Mouse (Mus musculus) heart, postnatal 25 days (tissue): ENCODE data around the gene Smap1. TPM values are rescaled to one million over a fixed set of nuclear protein-coding genes. Genes with fewer than 3 reads are reported as not detected.

Source experiments
- DNase-seq: peaks from one replicate; pipeline ENCODE4 v3.0.0; 2022; ENCODE audit warnings: low spot score
- intact Hi-C: fragments of 180-260 bp; cut with DNase I; formaldehyde crosslinking; loops from one replicate; pipeline ENCODE4 v1.15.1; 2025
- total RNA-seq, 2 experiments: library from RNA; stranded (reverse); gene quantifications; 2 replicates each; pipeline ENCODE4 v1.2.3; 2021

The Smap1 gene
- total RNA-seq, 2 experiments from 2014 or later, result 21.8 to 22.0 TPM

DNA sequence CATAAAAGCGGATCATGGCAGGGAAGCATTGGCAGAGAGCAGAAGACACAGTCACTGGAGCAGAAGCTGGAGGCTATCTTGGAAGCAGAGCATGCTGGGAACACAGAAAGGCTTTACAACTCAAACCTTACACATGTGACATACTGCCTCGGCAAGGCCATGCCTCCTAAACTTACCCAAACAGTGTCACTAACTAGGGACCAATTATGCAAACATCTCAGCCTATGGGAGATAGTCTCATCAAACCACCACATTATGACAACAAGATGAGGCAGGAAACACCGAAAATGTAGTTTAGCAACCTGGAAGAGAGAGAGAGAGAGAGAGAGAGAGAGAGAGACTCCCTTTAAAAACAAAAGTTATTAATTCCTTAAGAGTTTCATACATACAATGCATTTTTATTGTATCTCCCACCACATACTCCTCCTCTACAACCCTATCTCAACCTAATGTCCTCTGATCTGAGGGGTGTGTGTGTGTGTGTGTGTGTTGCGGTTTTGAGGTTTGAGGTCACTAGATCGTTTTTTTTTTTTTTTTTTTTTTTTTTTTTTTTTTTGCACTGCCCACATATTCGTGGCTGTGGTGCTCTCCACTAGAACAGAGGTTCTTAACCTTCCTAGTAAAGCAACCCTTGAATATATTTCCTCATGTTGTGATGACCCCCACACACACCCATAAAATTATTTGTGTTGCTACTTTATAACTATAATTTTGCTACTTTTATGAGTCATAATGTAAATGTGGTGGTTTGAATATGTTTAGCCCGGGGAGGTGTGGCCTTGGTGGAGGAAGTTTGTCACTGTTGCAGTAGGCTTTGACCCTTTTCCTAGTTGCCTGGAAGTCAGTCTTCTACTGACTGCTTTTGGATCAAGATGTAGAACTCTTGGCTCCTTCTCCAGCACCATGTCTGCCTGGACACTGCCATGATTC, 1.9 kb upstream of the Smap1 start:
- intact Hi-C loops, result loop anchor here (2.0 to 5.0 kb wide), 2 partner anchors 81 to 173 kb away; partner anchors contain the start of gene Sdhaf4

DNA sequence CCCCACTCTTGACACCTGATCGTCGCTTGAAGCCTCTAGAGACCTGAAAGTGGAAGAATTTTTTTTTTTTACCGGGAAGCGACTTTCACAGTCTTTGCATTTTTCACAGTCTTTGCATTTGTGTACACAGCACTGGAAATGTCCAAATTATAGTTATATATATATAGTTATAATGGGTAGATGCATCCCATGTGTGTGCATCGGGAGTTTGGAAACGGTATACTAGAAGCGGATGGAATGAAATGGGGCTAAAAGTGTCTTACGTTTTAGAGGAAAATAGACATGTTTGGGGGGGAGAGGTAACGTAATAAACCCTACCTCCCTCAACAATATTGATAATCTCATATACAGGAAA, 390 bp upstream of the Smap1 start:
- intact Hi-C loops, result loop anchor here (2.0 to 5.0 kb wide), 2 partner anchors 82 to 175 kb away; partner anchors contain the start of gene Sdhaf4
- DNase-seq, result no peak

More for the DNA sequence above, 1.9 kb upstream of the Smap1 start:
- DNase-seq, result no peak

DNA sequence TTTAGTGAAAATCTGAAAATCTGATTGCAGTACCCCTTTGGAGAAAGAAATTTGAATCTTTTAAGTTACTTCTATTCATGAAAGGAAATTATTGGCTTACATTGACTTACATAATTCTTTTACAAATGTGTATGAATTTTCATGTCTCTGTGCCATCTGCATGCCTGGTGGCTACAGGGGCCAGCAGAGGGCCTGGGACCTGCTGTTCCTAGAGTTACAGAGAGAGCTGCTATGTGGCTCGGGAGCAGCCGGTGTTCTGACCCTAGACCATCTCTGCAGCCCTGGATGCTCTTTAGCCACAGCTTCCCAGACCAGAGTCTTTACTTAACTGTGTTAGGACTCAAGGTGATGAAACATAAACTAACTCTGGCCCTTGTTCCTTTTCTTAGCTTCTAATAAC, 1.8 kb downstream of the Smap1 start:
- intact Hi-C loops, result loop anchor here (2.0 to 5.0 kb wide), 2 partner anchors 13 to 177 kb away; no protein-coding TSS in a partner anchor
- no peak for DNase-seq

DNA sequence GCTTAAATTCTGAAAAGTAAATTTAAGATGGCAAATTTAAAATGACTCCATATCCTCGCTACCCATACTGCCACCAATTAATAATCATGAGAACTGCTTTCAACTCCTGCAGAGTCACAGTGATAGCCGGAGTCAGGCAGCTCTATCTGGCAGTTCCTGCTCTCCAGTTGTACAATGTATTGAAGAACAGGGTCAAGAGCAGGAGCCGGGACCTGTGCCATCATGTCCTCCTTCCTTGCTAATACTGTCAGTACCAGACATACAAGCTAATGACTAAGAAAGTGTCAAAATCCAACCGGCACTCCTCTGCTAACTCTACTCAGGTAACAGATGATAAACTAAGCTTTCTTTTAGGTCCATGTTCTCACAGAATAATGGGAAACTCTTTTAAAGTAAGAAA, 3.0 kb downstream of the Smap1 start:
- no peak for DNase-seq
- intact Hi-C loops, result no loop called here

DNA sequence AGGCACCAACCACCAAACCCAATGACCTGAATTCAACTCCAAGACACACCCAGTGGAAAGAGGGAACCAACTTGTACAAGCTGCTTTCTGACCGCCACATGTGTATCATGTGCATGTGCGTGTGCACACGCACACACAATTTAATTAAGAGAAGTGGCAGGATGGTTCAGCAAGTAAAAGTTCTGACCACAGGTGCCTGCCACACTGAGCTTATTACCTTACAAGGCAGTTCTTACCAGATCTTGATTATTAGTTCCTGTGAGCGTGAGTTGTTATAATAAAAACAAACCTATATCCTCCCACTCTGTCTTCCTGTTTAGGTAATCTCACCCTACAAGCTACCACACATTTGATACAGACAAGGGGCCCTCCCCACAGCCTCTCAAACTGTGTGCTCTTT, 6.6 kb downstream of the Smap1 start:
- no peak for DNase-seq
- intact Hi-C loops, result no loop called here

DNA sequence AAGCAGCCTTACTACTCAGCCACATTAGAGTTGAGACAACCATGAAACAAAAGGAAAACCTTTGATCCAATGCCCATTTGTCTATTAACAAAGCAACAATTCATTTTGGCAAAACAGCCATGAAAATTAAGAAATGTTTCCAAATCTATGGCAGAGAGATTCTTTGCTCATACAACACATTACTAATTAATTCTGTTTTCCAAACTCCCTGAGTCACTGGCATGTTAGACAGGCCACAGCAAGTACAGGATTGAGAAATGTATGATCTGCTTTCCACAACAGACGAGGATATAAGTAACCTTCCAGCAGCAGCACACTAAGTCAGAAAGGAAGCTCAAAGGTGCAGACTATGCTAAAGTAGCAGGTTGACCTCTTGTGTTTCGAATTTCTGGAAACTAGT, 9.1 kb downstream of the Smap1 start:
- no peak for DNase-seq
- intact Hi-C loops, result no loop called here

DNA sequence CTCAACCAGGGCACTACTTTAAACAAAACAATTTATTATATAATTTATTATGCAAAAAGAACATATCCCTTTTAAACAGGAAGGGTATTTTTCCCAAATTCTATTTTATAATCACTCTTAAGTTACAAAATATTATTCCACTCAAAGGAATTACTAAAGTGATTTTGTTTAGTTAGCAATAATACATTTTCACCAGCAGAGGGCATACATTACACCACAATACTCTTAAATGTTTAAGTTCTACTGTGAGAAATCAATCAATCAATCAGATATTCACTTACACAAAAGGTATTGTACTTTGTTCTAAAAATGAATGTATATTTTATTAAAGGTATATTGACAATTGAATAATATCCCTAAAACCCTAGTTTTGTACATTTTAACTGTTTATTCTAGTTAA, 16.0 kb downstream of the Smap1 start:
- intact Hi-C loops, result loop anchor here (2.0 kb wide), 1 partner anchor 15 kb away; no protein-coding TSS in a partner anchor
- DNase-seq, result no peak

DNA sequence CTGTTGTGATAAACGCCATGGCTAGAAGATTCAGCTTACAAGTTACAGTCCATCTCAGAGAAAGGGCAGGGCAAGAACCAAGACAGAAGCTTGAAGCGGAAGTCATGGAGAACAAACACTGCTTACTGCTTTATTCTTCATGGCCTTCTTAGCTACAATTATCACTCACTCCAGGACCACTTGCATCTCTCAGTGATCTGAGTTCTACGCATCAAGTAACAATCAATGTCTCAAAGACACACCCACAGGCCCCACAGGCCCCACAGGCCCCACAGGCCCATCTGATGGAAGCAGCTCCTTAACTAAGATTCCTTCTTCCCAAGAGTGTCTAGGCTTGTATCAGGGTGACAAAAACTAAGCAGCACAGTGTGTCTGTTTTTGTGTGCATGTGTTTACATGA, 18.8 kb downstream of the Smap1 start:
- DNase-seq, result no peak

DNA sequence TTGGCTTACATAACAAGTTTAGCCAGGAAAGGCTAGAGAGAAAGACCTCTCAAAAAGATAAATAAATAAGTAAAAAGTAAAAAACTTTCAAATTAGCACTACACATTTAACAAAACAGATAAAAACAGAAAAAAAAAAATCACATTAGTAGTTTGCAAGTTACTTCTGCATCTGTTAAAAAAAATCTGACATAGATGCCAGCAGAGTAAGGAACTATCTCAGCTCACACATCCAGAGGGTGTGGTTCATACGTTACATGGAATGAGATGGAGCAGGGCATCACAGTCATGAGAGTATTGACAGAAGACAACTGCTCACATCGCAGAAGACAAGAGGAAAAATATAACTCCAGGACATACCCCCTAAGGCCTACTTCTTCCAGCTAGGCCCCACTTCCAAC, 19.4 kb downstream of the Smap1 start:
- DNase-seq, result no peak
- intact Hi-C loops, result no loop called here

More for the DNA sequence above, 18.8 kb downstream of the Smap1 start:
- intact Hi-C loops, result no loop called here

DNA sequence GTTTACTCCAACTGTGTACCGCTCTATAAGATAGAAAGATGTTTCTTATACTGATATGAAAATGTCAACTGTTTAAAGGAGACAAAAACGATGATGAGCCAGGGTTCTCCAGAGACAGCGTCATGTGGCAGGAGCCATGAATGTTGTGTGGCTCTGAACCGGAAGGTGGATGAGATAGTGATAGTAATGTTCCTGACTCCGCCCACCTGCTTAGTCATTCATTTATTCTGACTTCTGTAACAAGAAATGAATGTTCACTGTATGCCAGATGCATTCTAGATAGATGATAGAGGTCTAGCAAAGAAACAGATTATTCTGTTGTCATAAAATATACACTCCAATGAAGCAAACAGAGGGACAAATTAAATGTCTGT, 22.5 kb downstream of the Smap1 start:
- intact Hi-C loops, result no loop called here
- no peak for DNase-seq

DNA sequence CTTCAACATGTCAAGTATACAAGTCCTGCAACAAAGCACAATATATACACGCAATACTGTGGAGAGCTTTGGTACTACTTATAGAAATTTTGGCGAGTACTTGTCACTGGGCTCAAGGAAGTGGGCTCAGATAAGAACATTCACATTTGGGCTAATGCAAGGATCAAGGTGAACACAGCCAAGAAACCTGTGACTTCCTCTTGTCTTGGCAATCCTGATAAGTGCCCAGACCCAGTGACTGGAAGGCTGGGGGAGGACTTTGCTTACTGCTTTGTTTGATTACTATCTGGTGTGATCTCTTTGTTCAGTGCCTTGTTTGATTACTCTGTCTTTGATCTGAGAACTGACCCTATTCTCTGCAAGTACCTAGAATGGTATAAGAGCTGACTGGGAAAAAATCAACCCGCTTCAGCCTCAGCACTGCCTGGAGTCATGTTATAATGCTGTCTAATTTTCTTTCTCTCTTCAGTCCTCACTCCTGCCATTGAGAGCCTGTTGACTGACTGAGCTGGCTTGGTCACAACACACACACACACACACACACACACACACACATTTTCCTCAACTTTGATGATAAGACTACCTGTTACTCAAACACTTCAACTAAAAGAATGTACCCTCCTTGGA, 23.0 kb downstream of the Smap1 start:
- intact Hi-C loops, result no loop called here
- DNase-seq, result no peak

DNA sequence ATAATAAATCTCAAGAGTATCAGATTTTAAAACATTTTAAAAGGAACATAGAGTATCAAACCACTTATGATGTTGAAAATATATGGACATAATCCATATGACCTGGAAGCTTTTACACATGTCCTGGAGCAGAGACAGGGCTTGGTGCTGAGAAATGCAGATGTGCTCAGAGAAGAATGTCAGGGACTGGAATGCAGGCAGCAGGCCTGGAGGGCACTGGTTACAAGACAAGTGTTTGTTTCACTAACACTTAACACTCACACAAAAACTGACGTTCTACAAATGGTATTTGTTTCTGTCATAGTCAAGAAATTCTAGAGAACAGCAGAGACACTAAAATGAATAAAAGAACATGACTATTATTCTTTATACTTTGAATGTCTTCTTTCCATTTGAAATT, 30.0 kb downstream of the Smap1 start:
- no peak for DNase-seq

DNA sequence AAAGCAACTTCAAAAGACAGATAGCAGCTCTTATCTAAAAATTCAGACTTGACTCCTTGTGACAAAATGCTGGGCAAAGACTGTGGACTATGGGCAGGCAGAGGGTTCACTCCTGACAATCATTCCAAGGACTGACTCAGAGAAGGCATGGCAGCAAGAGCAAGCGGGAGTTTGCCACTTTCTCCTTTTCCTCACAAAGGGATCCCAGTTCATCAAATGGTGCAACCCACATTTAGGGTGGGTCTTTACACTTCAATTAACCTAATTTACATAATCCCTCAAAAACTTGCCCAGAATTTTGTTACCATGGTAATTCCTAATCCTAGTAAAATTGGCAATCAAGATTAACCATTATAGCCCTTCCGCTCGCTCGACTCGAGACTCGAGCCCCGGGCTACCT, 37.2 kb downstream of the Smap1 start:
- intact Hi-C loops, result no loop called here
- DNase-seq, result no peak

More for the DNA sequence above, 30.0 kb downstream of the Smap1 start:
- intact Hi-C loops, result no loop called here

DNA sequence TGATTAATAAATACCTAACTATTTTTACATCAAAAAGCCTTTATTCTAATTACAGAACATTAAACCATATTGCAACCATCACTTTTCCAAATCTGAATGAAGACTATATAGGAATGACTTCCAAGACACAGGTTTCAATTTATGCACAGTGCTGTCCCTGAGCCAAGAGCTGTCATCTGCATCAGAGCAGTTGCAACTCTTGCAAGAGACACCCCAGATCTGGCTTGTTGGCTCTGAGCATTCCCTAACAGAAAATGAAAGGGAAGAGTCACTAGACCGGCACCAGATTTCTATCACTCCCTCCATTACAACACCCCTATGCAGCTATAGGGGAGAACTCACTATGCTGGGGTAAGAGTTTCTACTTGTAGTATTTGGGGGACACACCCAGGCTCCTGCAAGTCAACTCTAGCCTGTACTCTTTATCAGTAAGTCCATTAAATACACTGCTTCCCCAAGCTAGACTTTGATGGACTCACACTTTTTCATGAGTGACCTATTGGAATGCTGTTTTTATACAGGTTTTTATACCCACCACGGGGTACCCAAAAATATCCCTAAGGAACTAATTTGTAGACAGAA, 37.9 kb downstream of the Smap1 start:
- DNase-seq, result no peak
- intact Hi-C loops, result no loop called here

DNA sequence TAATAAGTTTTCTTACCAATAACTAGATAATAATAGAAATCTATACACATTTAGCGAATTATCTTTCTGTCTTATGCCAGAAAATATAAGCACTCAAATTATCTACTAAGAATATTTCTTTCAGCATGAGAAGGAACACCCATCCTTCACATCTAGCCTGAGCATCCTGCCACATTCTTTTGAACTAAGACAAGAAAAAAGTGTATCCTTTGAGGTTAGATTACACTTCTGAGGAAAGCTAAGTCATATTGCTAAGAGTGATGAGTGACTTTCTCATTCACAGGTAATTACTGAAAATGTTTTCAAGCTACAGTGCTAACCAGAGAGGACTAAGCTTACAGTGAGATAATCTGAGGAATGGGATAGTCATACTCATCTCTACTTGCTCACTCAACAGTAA, 39.4 kb downstream of the Smap1 start:
- intact Hi-C loops, result no loop called here
- no peak for DNase-seq

DNA sequence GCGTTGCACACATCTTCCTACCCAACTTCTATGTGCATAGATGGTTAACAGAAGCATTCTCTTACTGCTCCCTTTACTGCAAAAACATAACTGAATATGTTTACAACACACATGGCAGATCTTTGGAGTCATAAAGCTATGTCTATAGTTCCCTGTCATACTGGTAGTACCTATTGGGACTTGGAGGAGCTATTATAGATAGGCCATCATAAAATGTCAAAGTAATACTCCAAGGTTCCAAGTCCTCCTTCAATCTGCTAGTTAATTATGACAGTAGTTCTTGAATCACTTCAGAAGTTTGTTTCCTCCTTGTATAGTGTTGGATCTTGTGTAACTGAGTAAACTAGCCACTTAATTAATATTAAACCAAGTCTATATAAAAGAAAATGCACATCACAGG, 49.9 kb downstream of the Smap1 start:
- intact Hi-C loops, result no loop called here
- no peak for DNase-seq

DNA sequence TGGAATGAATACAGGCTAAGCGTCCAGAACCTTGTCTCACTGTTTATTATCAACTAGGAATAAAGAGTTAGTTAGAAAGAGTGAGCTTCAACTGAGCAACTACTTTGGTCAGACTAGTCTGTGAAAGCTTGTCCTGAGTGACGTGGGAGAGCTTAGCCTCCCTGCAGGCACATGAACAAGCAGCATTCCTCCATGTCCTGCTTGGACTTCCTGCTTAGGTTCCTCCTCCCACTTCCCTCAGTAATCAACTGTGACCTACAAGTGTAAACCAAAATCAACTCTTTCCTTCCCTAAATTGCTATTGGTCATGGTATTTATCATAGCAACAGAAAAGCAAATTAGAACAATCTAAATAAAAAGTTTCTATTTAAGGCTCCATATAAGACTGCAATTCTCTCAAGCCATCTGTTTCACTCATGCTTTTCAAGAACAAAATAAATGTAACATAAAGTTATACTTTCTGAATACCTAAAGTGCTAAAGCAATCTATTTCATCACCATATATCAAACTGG, 54.7 kb downstream of the Smap1 start:
- no peak for DNase-seq
- intact Hi-C loops, result no loop called here

DNA sequence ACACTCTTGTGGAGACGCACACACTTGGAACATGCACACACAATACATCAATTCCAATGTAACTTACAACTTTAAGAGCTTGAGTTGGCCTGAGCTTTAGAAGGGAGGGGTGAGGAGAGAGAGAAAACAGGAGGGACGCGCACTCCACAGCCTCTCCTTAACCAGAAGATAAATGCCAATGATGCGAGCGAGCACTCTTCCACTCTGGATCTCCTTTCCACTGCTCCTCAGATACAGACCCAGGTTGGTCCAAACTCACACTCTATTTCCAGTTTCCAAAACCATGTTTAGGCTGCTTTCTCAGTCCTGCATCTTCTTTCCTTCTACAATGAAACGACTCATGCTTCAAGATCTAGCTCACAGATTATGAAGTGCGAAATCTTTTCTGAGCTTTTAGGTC, 56.6 kb downstream of the Smap1 start:
- intact Hi-C loops, result no loop called here
- no peak for DNase-seq

DNA sequence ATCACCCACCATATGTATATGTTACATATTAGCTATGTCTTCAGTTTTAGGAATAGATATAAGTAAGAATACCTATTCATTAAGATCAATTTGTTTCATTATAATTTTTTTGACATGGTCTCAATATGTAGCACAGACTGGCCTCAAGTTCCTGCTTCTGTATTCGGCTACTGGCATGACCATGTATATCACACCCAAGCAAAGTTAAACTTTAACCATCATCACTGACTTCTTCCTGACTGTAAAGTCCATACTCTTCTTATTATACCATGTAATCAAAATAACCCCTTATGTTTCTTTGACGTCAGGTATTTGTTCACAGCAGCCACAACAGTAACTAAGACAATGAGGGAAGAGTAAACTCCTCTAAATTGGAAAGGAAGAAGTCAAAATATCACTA, 61.2 kb downstream of the Smap1 start:
- DNase-seq, result no peak
- intact Hi-C loops, result no loop called here

DNA sequence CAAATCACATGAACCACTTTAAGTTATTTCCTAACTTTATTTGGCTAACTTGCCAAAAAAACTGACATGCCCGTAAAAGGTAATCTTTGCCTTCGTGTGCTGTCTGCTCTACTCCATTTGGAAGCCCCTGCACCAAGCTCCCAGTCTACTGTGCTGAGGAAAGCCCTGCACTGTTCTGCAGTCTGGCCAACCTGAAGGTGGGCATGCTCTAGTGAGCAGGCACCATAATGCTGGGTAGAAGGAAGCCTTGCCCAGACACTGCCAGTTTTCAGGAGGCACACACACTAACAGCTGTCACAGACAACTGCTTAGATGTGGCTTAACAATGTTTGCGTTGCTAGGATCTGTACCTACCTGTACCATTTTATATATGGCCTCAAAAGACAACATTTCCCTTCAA, 66.5 kb downstream of the Smap1 start:
- intact Hi-C loops, result loop anchor here (1.0 kb wide), 1 partner anchor 9 kb away; no protein-coding TSS in a partner anchor
- no peak for DNase-seq
